Mouse (Mus musculus) thymus, postnatal 0 days (tissue): Measurements from ENCODE around the gene Fgd4. TPM values are rescaled to one million over a fixed set of nuclear protein-coding genes. Genes with fewer than 3 reads are reported as not detected.

Experiments
- polyA plus RNA-seq: library from polyadenylated mRNA; unstranded; fragments of >200 nt; fragmentation: Nextera tagmentation; extraction: Ambion mirVana; gene quantifications from 2 replicates; pipeline ENCODE4 v1.2.1, GENCODE M21; 2015

Fgd4 gene
- polyA plus RNA-seq, 1 experiment from 2014 or later, result 2.9 TPM

Other genes starting within 250 kb of the Fgd4 start
- 45.9 and 49.6 TPM in 2 replicates for gene Dnm1l, start 241.6 kb downstream of the Fgd4 start, polyA plus RNA-seq
- gene Olfr19, start 75.9 kb upstream of the Fgd4 start, polyA plus RNA-seq, result not detected in 2 replicates
- 0.29 and 0.62 TPM in 2 replicates for gene Spag6l, start 228.9 kb upstream of the Fgd4 start, polyA plus RNA-seq